Mouse (Mus musculus) liver, embryonic 14.5 days (tissue): ENCODE measurements at regions not wholly inside any gene's neighbourhood (a gene's known extent, or its start where the extent isn't known, plus 50 kb on each side); places are given as distances from the start of the nearest gene placed in this dataset.

Experiments
- CTCF ChIP-seq: IDR thresholded peaks from 2 replicates; pipeline ENCODE4 v1.5.1; 2016; ENCODE audit warnings: antibody characterized with exemption, low read depth, control low read depth
- EP300 ChIP-seq: IDR thresholded peaks from 2 replicates; pipeline ENCODE4 v1.6.1; 2016; ENCODE audit warnings: antibody characterized with exemption, low read depth

DNA sequence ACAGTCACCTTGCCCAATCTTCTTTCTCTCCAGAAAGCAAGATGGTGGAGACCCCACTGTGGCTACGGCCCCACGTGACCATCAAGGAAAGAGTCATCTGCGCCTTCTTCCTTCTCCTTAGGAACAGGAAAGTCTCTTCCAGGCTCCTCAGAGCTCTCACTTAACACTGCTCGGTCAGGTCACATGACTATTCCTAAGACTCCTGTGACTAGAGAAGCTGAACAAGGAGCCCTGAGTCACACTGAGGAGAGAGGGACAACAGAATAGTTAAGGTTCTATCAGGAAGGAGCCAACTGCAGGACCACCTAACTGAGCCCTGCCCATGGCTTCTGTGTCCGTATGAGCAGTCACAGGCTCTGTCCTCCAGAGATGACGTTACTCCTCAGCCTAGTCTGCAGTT lies 75.8 kb downstream of the Cdc7 start:
- no peak for TF ChIP-seq EP300
- no peak for TF ChIP-seq CTCF
